Mouse (Mus musculus): ENCODE measurements at regions not wholly inside any gene's neighbourhood (a gene's known extent, or its start where the extent isn't known, plus 50 kb on each side); places are given as distances from the start of the nearest gene placed in this dataset.
A peak's percentile ranks its signal among the peaks of the same experiment; 100 is the strongest.

GRCm38 (mm10) chr2:12697209-12697608 lies 226.6 kb upstream of the Pter start:
- H3K9me3 ChIP-seq: no peaks in the 10 kb centered on the region
- H3K27ac ChIP-seq: no peak overlapping the region
- no peaks in the 10 kb centered on the region for H3K27me3 ChIP-seq (replicated peaks)
- H3K4me3 ChIP-seq (replicated peaks): no peak overlapping the region
- no peak overlapping the region for H3K4me2 ChIP-seq (replicated peaks)
- no peaks in the 10 kb centered on the region for H3K4me1 ChIP-seq (replicated peaks)
- H3K9ac ChIP-seq: no peak overlapping the region
- H3K36me3 ChIP-seq: no peaks in the 10 kb centered on the region
- ATAC-seq: no peak
- WGBS: 68% methylated on average over 1 of the region's 1 CpGs

- Histone ChIP-seq H3K4me1 (replicated peaks) (no peaks in the 10 kb centered on the region), H3K36me3 (no peaks in the 10 kb centered on the region), H3K9me3 (no peaks in the 10 kb centered on the region), H3K9ac (no peak overlapping the region), H3K27me3 (replicated peaks) (no peaks in the 10 kb centered on the region), H3K4me3 (replicated peaks) (no peak overlapping the region), H3K27ac (no peak overlapping the region), H3K4me2 (replicated peaks) (no peak overlapping the region)
- no peak for ATAC-seq
- 72% methylated on average over 3 of the region's 3 CpGs for WGBS
Observed at GRCm38 (mm10) chr2:12699331-12699730, 224.5 kb upstream of the Pter start.

- no peak overlapping the region for H3K9ac ChIP-seq
- no peak for ATAC-seq
- no peaks in the 10 kb centered on the region for H3K4me1 ChIP-seq (replicated peaks)
- no peak overlapping the region for H3K4me3 ChIP-seq (replicated peaks)
- no peak overlapping the region for H3K27ac ChIP-seq
- no peaks in the 10 kb centered on the region for H3K9me3 ChIP-seq
- no peak overlapping the region for H3K4me2 ChIP-seq (replicated peaks)
- WGBS: 48% methylated on average over 3 of the region's 3 CpGs
- no peaks in the 10 kb centered on the region for H3K27me3 ChIP-seq (replicated peaks)
- no peaks in the 10 kb centered on the region for H3K36me3 ChIP-seq
Observed at GRCm38 (mm10) chr2:12707514-12707913, 216.3 kb upstream of the Pter start.

GRCm38 (mm10) chr2:12709156-12709923 lies 214.5 kb upstream of the Pter start:
- H3K36me3 ChIP-seq: no peaks in the 10 kb centered on the region
- 48% methylated on average over 16 of the region's 16 CpGs for WGBS
- no peak overlapping the region for H3K9ac ChIP-seq
- no peaks in the 10 kb centered on the region for H3K27me3 ChIP-seq (replicated peaks)
- H3K4me3 ChIP-seq (replicated peaks): no peak overlapping the region
- no peaks in the 10 kb centered on the region for H3K9me3 ChIP-seq
- H3K4me1 ChIP-seq (replicated peaks): no peaks in the 10 kb centered on the region
- ATAC-seq: peak; percentile 51; the same call in 1 of the 2 replicates
- H3K4me2 ChIP-seq (replicated peaks): no peak overlapping the region
- H3K27ac ChIP-seq: no peak overlapping the region

GRCm38 (mm10) chr2:12709924-12710240 lies 214.0 kb upstream of the Pter start:
- ATAC-seq: no peak
- Histone ChIP-seq H3K4me3 (replicated peaks) (no peak overlapping the region), H3K4me2 (replicated peaks) (no peak overlapping the region), H3K27ac (no peak overlapping the region), H3K4me1 (replicated peaks) (no peaks in the 10 kb centered on the region), H3K27me3 (replicated peaks) (no peaks in the 10 kb centered on the region), H3K9ac (no peak overlapping the region), H3K36me3 (no peaks in the 10 kb centered on the region), H3K9me3 (no peaks in the 10 kb centered on the region)
- 87% methylated on average over 2 of the region's 2 CpGs for WGBS

- no peaks in the 10 kb centered on the region for H3K36me3 ChIP-seq
- H3K4me3 ChIP-seq (replicated peaks): no peak overlapping the region
- no peak overlapping the region for H3K4me2 ChIP-seq (replicated peaks)
- H3K4me1 ChIP-seq (replicated peaks): no peaks in the 10 kb centered on the region
- no peak for ATAC-seq
- no peak overlapping the region for H3K9ac ChIP-seq
- H3K27me3 ChIP-seq (replicated peaks): no peaks in the 10 kb centered on the region
- 54% methylated on average over 3 of the region's 3 CpGs for WGBS
- H3K27ac ChIP-seq: no peak overlapping the region
- H3K9me3 ChIP-seq: no peaks in the 10 kb centered on the region
Observed at GRCm38 (mm10) chr2:12716124-12717012, 207.5 kb upstream of the Pter start.

- H3K4me3 ChIP-seq (replicated peaks): no peak overlapping the region
- H3K27ac ChIP-seq: no peak overlapping the region
- no peak for ATAC-seq
- no peaks in the 10 kb centered on the region for H3K27me3 ChIP-seq (replicated peaks)
- no peak overlapping the region for H3K9ac ChIP-seq
- H3K36me3 ChIP-seq: no peaks in the 10 kb centered on the region
- H3K4me1 ChIP-seq (replicated peaks): no peaks in the 10 kb centered on the region
- WGBS: 73% methylated on average over 4 of the region's 4 CpGs
- H3K4me2 ChIP-seq (replicated peaks): no peak overlapping the region
- H3K9me3 ChIP-seq: no peaks in the 10 kb centered on the region
Observed at GRCm38 (mm10) chr2:12729251-12729650, 194.6 kb upstream of the Pter start.

GRCm38 (mm10) chr2:12737140-12737539 lies 186.7 kb upstream of the Pter start:
- 56% methylated on average over 2 of the region's 2 CpGs for WGBS
- no peaks in the 10 kb centered on the region for H3K36me3 ChIP-seq
- no peaks in the 10 kb centered on the region for H3K4me1 ChIP-seq (replicated peaks)
- no peaks in the 10 kb centered on the region for H3K27me3 ChIP-seq (replicated peaks)
- H3K9me3 ChIP-seq: no peaks in the 10 kb centered on the region
- no peak overlapping the region for H3K4me3 ChIP-seq (replicated peaks)
- no peak overlapping the region for H3K4me2 ChIP-seq (replicated peaks)
- H3K27ac ChIP-seq: no peak overlapping the region
- no peak for ATAC-seq
- H3K9ac ChIP-seq: no peak overlapping the region

- H3K9ac ChIP-seq: no peak overlapping the region
- no peaks in the 10 kb centered on the region for H3K9me3 ChIP-seq
- no peaks in the 10 kb centered on the region for H3K36me3 ChIP-seq
- H3K4me3 ChIP-seq (replicated peaks): no peak overlapping the region
- ATAC-seq: no peak
- H3K27ac ChIP-seq: no peak overlapping the region
- H3K27me3 ChIP-seq (replicated peaks): no peaks in the 10 kb centered on the region
- WGBS: 45% methylated on average over 1 of the region's 1 CpGs
- H3K4me2 ChIP-seq (replicated peaks): no peak overlapping the region
- no peaks in the 10 kb centered on the region for H3K4me1 ChIP-seq (replicated peaks)
Observed at GRCm38 (mm10) chr2:12746856-12747255, 177.0 kb upstream of the Pter start.

GRCm38 (mm10) chr2:12758816-12759215 lies 165.0 kb upstream of the Pter start:
- no peak for ATAC-seq
- H3K27ac ChIP-seq: no peak overlapping the region
- no peaks in the 10 kb centered on the region for H3K36me3 ChIP-seq
- no peaks in the 10 kb centered on the region for H3K27me3 ChIP-seq (replicated peaks)
- H3K9ac ChIP-seq: no peak overlapping the region
- no peak overlapping the region for H3K4me3 ChIP-seq (replicated peaks)
- no peak overlapping the region for H3K4me2 ChIP-seq (replicated peaks)
- 50% methylated on average over 1 of the region's 1 CpGs for WGBS
- H3K4me1 ChIP-seq (replicated peaks): no peaks in the 10 kb centered on the region
- no peaks in the 10 kb centered on the region for H3K9me3 ChIP-seq

- Histone ChIP-seq H3K27me3 (replicated peaks) (no peaks in the 10 kb centered on the region), H3K4me3 (replicated peaks) (no peak overlapping the region), H3K36me3 (no peaks in the 10 kb centered on the region), H3K27ac (no peak overlapping the region), H3K9ac (no peak overlapping the region), H3K4me2 (replicated peaks) (no peak overlapping the region), H3K9me3 (no peaks in the 10 kb centered on the region), H3K4me1 (replicated peaks) (no peaks in the 10 kb centered on the region)
- WGBS: 93% methylated on average over 3 of the region's 3 CpGs
- ATAC-seq: no peak
Observed at GRCm38 (mm10) chr2:12759931-12760330, 163.9 kb upstream of the Pter start.

- no peak overlapping the region for H3K9ac ChIP-seq
- ATAC-seq: no peak
- H3K36me3 ChIP-seq: no peaks in the 10 kb centered on the region
- H3K27me3 ChIP-seq (replicated peaks): no peaks in the 10 kb centered on the region
- H3K4me2 ChIP-seq (replicated peaks): no peak overlapping the region
- no peak overlapping the region for H3K4me3 ChIP-seq (replicated peaks)
- no peaks in the 10 kb centered on the region for H3K4me1 ChIP-seq (replicated peaks)
- 87% methylated on average over 3 of the region's 3 CpGs for WGBS
- no peak overlapping the region for H3K27ac ChIP-seq
- no peaks in the 10 kb centered on the region for H3K9me3 ChIP-seq
Observed at GRCm38 (mm10) chr2:12761461-12761860, 162.4 kb upstream of the Pter start.

GRCm38 (mm10) chr2:12764510-12764909 lies 159.3 kb upstream of the Pter start:
- H3K36me3 ChIP-seq: no peaks in the 10 kb centered on the region
- no peaks in the 10 kb centered on the region for H3K9me3 ChIP-seq
- H3K27me3 ChIP-seq (replicated peaks): no peaks in the 10 kb centered on the region
- H3K4me3 ChIP-seq (replicated peaks): no peak overlapping the region
- no peaks in the 10 kb centered on the region for H3K4me1 ChIP-seq (replicated peaks)
- no peak for ATAC-seq
- 74% methylated on average over 1 of the region's 1 CpGs for WGBS
- no peak overlapping the region for H3K4me2 ChIP-seq (replicated peaks)
- no peak overlapping the region for H3K9ac ChIP-seq
- no peak overlapping the region for H3K27ac ChIP-seq

Measured in intestine, embryonic 15.5 days (tissue).